8 mouse cellular contexts compared by ENCODE assay signal in genomic region chr16:34093734-34094445, GRCm38 (mm10).
DNase-seq lines count a peak whose midpoint lies in the region; ATAC-seq and TF ChIP-seq lines count a peak whose summit lies in the region.

No protein-coding gene starts in this region.

- ATAC-seq in kidney, postnatal 0 days (replicated peaks; ENCODE audit: low FRiP score, low read depth): no peak
- peak; percentile 39 for ATAC-seq in common myeloid progenitor, adult 5-6 weeks (replicated peaks; ENCODE audit: low read depth, poor library complexity, severe bottlenecking)
- peak; percentile 37 for ATAC-seq in hindbrain, embryonic 13.5 days (ENCODE audit: low FRiP score)
- ATAC-seq in midbrain, embryonic 15.5 days (replicated peaks): peak; percentile 34

- H3K9ac ChIP-seq in kidney, postnatal 0 days (ENCODE audit: low read depth, low read length): peak overlapping the region; percentile 44
- H3K9ac ChIP-seq in hindbrain, embryonic 13.5 days: peak overlapping the region; percentile 72
- peak overlapping the region; percentile 29 for H3K9ac ChIP-seq in midbrain, embryonic 15.5 days

- peaks cover 15% of the 10 kb centered on the region; the same call in 1 of the 2 replicates for H3K4me1 ChIP-seq in kidney, postnatal 0 days (replicated peaks; ENCODE audit: insufficient read depth, low read length)
- H3K4me1 ChIP-seq in hindbrain, embryonic 13.5 days (replicated peaks): peaks cover 50% of the 10 kb centered on the region
- peaks cover 33% of the 10 kb centered on the region for H3K4me1 ChIP-seq in midbrain, embryonic 15.5 days

- H3K4me3 ChIP-seq in kidney, postnatal 0 days (replicated peaks; ENCODE audit: low read depth, low read length): peak overlapping the region; percentile 54
- H3K4me3 ChIP-seq in hindbrain, embryonic 13.5 days: peak overlapping the region; percentile 41
- H3K4me3 ChIP-seq in midbrain, embryonic 15.5 days: peak overlapping the region; percentile 32

- 0 out of 2 replicates have a peak overlapping the region, but pooled peaks have one; percentile 10 for H3K27ac ChIP-seq in kidney, postnatal 0 days
- peak overlapping the region; percentile 80 for H3K27ac ChIP-seq in hindbrain, embryonic 13.5 days
- H3K27ac ChIP-seq in midbrain, embryonic 15.5 days: peak overlapping the region; percentile 72

- H3K9me3 ChIP-seq in kidney, postnatal 0 days (replicated peaks; ENCODE audit: low read length): no peaks in the 10 kb centered on the region
- no peaks in the 10 kb centered on the region for H3K9me3 ChIP-seq in hindbrain, embryonic 13.5 days
- H3K9me3 ChIP-seq in midbrain, embryonic 15.5 days: no peaks in the 10 kb centered on the region

- no peaks in the 10 kb centered on the region for H3K27me3 ChIP-seq in kidney, postnatal 0 days (ENCODE audit: insufficient read depth, low read length)
- H3K27me3 ChIP-seq in hindbrain, embryonic 13.5 days: peaks cover 16% of the 10 kb centered on the region; the same call in 1 of the 2 replicates
- H3K27me3 ChIP-seq in midbrain, embryonic 15.5 days (replicated peaks): 0 out of 2 replicates have a peak, but pooled peaks cover 5% of the 10 kb centered on the region

- 4% methylated on average over 14 of the region's 14 CpGs for WGBS in kidney, postnatal 0 days
- 3% methylated on average over 14 of the region's 14 CpGs for WGBS in hindbrain, embryonic 13.5 days
- 3% methylated on average over 14 of the region's 14 CpGs for WGBS in midbrain, embryonic 15.5 days

- DNase-seq in kidney, postnatal 0 days (ENCODE audit: low spot score): no peak
- DNase-seq in kidney, adult 18-20 months: no peak
- no peak for DNase-seq in layer of hippocampus, postnatal 14 days (ENCODE audit: low spot score in 2 of 2)
- no peak for DNase-seq in cerebellum, adult 11-12 months
- DNase-seq in right cerebral cortex, postnatal 10 days (ENCODE audit: low spot score in 2 of 2): no peak

- no peak for TF ChIP-seq CTCF in kidney, postnatal 0 days (IDR thresholded peaks at IDR 0.05; ENCODE audit: low read depth)

- peak overlapping the region; percentile 84 for H3K4me2 ChIP-seq in kidney, postnatal 0 days (ENCODE audit: low read length)
- H3K4me2 ChIP-seq in hindbrain, embryonic 13.5 days: peak overlapping the region; percentile 57
- H3K4me2 ChIP-seq in midbrain, embryonic 15.5 days: peak overlapping the region; percentile 50

- H3K36me3 ChIP-seq in kidney, postnatal 0 days (ENCODE audit: insufficient read depth, low read length): no peaks in the 10 kb centered on the region
- H3K36me3 ChIP-seq in hindbrain, embryonic 13.5 days: 0 out of 2 replicates have a peak, but pooled peaks cover 2% of the 10 kb centered on the region
- no peaks in the 10 kb centered on the region for H3K36me3 ChIP-seq in midbrain, embryonic 15.5 days (replicated peaks)

Comparison
In these comparisons a context has a peak if more than half of its experiments do, and no peak if none do; other contexts are left out.
1. H3K27ac ChIP-seq: peak in every context shown above with its lines; median percentile 80 in hindbrain, embryonic 13.5 days; 72 in midbrain, embryonic 15.5 days; 10 in kidney, postnatal 0 days.